Mouse (Mus musculus) midbrain, embryonic 11.5 days (tissue): ENCODE measurements around the gene Clic3. TPM values are rescaled to one million over a fixed set of nuclear protein-coding genes. Genes with fewer than 3 reads are reported as not detected.
A peak's percentile ranks its signal among the peaks of the same experiment; 100 is the strongest.

Source experiments
- ATAC-seq: fragments of 200-750 bp; cut with Nextera tagmentation; 2 replicates; pipeline ENCODE4 v1.8.0; 2017; ENCODE audit warnings: moderate TSS enrichment, moderate library complexity; ENCODE audit not compliant: low FRiP score
- DNase-seq: peaks from one replicate; pipeline ENCODE4 v3.0.0; 2015; ENCODE audit warnings: low spot score; ENCODE audit errors: missing footprints
- H3K27ac ChIP-seq: fragments of 300-500 bp; sonication (generic); 2 replicates; pipeline ENCODE4 v1.5.1; 2014; ENCODE audit warnings: low read depth, low read length
- H3K27me3 ChIP-seq: fragments of 300-500 bp; sonication (generic); 2 replicates; pipeline ENCODE4 v1.6.1; 2014; ENCODE audit warnings: mild to moderate bottlenecking, low read length, moderate library complexity, mixed read lengths; ENCODE audit not compliant: control insufficient read depth, insufficient read depth
- H3K36me3 ChIP-seq: fragments of 300-500 bp; sonication (generic); 2 replicates; pipeline ENCODE4 v1.6.1; 2014; ENCODE audit warnings: mild to moderate bottlenecking, low read length, moderate library complexity, mixed read lengths; ENCODE audit not compliant: control insufficient read depth, insufficient read depth
- H3K4me1 ChIP-seq: fragments of 300-500 bp; sonication (generic); 2 replicates; pipeline ENCODE4 v1.6.1; 2014; ENCODE audit warnings: low read length; ENCODE audit not compliant: control insufficient read depth, insufficient read depth
- H3K4me2 ChIP-seq: fragments of 300-500 bp; sonication (generic); 2 replicates; pipeline ENCODE4 v1.6.1; 2014; ENCODE audit warnings: mild to moderate bottlenecking, moderate library complexity
- H3K4me3 ChIP-seq: fragments of 300-500 bp; sonication (generic); 2 replicates; pipeline ENCODE4 v1.5.1; 2014; ENCODE audit warnings: low read depth, low read length
- H3K9ac ChIP-seq: fragments of 300-500 bp; sonication (generic); 2 replicates; pipeline ENCODE4 v1.6.1; 2014; ENCODE audit warnings: low read length
- H3K9me3 ChIP-seq: fragments of 300-500 bp; sonication (generic); 2 replicates; pipeline ENCODE4 v1.6.1; 2016; ENCODE audit warnings: low read length; ENCODE audit not compliant: control insufficient read depth
- WGBS: fragments of 180-500 bp; shearing (Covaris S2); extraction: QIAGEN DNeasy Blood & Tissue Kit; methylation state at CpG from one replicate; pipeline ENCODE4 v1.1.7; 2014; 5-methylcytosine and 5-hydroxymethylcytosine counted together
- polyA plus RNA-seq: library from polyadenylated mRNA; unstranded; fragments of >200 nt; fragmentation: Nextera tagmentation; extraction: Ambion mirVana; gene quantifications from 2 replicates; pipeline ENCODE4 v1.2.1, GENCODE M21; 2014

Gene Clic3
- polyA plus RNA-seq, 1 experiment from 2014 or later: 0.25 TPM

DNA sequence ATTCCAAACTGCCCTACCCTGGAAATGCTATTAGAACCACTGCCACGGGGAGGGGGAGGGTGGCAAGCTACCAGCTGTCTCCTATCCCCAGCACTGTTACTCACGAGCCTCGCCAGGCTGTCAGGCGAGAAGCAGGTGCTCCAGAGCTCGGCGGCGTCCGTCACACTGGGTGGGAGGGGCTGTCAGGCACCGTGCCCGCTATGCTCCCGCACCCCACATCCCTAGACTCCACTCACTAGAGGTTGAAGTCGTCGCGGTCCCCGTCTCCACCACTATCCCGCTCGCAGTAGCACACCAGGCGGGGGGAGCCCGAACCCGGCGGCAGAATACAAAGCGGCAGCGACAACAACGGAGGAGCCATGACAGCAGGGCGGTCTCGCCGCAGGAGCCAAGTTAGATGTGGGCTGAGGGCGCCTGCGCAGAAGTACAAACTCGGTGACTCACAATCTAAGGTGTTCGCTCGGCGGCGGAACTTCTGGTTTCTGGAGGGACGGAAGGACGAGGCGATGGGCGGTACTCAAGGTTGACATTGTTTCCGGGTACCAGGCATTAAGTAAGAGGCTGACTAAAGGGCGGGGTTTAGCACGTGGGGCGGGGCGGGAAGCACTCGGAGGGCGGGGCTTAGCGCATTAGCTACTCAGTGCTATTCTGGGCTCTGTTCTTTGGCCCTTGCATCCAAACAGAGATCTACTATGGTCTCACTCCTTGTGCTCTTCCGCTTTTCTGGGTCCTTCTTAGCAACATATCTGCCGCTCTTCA, 4.1 kb downstream of the Clic3 start, which contains the start of gene Paxx:
Gene Paxx (minus strand): TSS at position 544 of the 759 bp plus-strand sequence.
- Histone ChIP-seq H3K9me3 (no peaks in the 10 kb centered on the region), H3K4me1 (peaks cover 10% of the 10 kb centered on the region), H3K36me3 (no peaks in the 10 kb centered on the region), H3K4me3 (peak within 1 kb of the TSS; percentile 51), H3K27ac (peak within 1 kb of the TSS; percentile 66), H3K9ac (peak within 1 kb of the TSS; percentile 58), H3K27me3 (no peaks in the 10 kb centered on the region), H3K4me2 (peak within 1 kb of the TSS; percentile 73)
- DNase-seq (peak; percentile 98), ATAC-seq (peak; percentile 89)
- WGBS: under 1% methylated on average over 46 of the region's 48 CpGs

DNA sequence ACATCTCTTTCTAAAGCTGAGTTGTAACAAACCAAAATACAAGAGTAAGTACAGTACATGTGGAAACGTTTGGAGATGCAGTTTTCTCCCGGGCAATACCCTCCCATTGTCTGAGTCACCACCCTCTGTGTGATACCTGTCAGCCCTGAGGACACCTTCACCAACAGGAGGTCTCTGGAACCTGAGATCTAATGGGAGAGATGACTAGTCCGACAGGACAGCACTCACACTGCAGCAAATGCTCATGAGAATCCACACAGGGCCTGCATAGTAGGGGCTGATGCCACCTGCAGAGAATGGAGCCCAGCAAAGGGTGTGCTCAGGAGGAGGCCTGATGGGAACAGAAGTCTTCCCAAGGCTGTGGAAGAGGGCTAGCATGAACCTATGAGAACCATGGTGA, 4.8 kb downstream of the Clic3 start:
- DNase-seq: no peak
- peak overlapping the region; percentile 58 for H3K9ac ChIP-seq
- H3K27ac ChIP-seq: peak overlapping the region; percentile 44; the same call in 1 of the 2 replicates
- ATAC-seq: peak; percentile 8; the same call in 1 of the 2 replicates
- H3K36me3 ChIP-seq: no peaks in the 10 kb centered on the region
- H3K9me3 ChIP-seq: no peaks in the 10 kb centered on the region
- peak overlapping the region; percentile 73 for H3K4me2 ChIP-seq
- H3K27me3 ChIP-seq: no peaks in the 10 kb centered on the region
- peaks cover 14% of the 10 kb centered on the region for H3K4me1 ChIP-seq
- H3K4me3 ChIP-seq: peak overlapping the region; percentile 51
- WGBS: 30% methylated on average over 3 of the region's 3 CpGs

GRCm38 (mm10) chr2:25463630-25464029, 7.0 kb downstream of the Clic3 start:
- H3K4me1 ChIP-seq: peaks cover 15% of the 10 kb centered on the region
- WGBS: 77% methylated on average over 3 of the region's 3 CpGs

DNA sequence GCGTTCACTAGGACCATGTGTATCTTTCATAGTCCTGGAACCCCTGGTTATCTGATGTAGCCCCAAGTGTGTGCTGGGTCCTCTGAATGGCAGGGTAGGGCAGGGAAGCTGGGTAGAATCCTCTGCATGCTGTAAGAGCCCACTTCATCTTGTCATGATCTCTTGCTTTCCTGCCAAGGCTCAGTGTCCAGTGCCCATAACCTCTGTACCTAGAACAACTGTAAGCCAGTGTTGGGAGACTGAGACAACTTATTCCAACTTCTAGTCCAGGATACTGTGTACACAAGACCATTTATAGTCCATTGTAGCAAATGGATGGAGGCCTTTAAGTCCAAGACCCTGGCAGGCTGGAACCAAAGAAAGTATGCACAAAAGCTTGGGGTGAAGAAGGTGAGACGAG, 8.6 kb downstream of the Clic3 start:
- ATAC-seq: no peak
- no peaks in the 10 kb centered on the region for H3K9me3 ChIP-seq

More at GRCm38 (mm10) chr2:25463630-25464029, 7.0 kb downstream of the Clic3 start:
- Histone ChIP-seq H3K36me3 (no peaks in the 10 kb centered on the region), H3K9ac (no peak overlapping the region), H3K9me3 (no peaks in the 10 kb centered on the region), H3K4me2 (no peak overlapping the region), H3K27ac (no peak overlapping the region), H3K27me3 (no peaks in the 10 kb centered on the region), H3K4me3 (no peak overlapping the region)
- DNase-seq (no peak), ATAC-seq (no peak)

GRCm38 (mm10) chr2:25465816-25466635, 9.4 kb downstream of the Clic3 start:
- H3K4me2 ChIP-seq: no peak overlapping the region
- peak overlapping the region; percentile 12; the same call in 1 of the 2 replicates for H3K27ac ChIP-seq
- WGBS: 41% methylated on average over 10 of the region's 10 CpGs
- no peaks in the 10 kb centered on the region for H3K27me3 ChIP-seq
- H3K36me3 ChIP-seq: no peaks in the 10 kb centered on the region
- H3K4me1 ChIP-seq: peaks cover 9% of the 10 kb centered on the region; the same call in 1 of the 2 replicates
- no peak overlapping the region for H3K9ac ChIP-seq
- no peaks in the 10 kb centered on the region for H3K9me3 ChIP-seq
- H3K4me3 ChIP-seq: no peak overlapping the region
- ATAC-seq (peak; percentile 73), DNase-seq (peak; percentile 88)

More for the DNA sequence above, 8.6 kb downstream of the Clic3 start:
- Histone ChIP-seq H3K27me3 (no peaks in the 10 kb centered on the region), H3K4me2 (no peak overlapping the region), H3K4me3 (no peak overlapping the region), H3K36me3 (no peaks in the 10 kb centered on the region), H3K27ac (no peak overlapping the region), H3K9ac (no peak overlapping the region), H3K4me1 (peaks cover 11% of the 10 kb centered on the region)
- 94% methylated on average over 2 of the region's 2 CpGs for WGBS
- DNase-seq: peak; percentile 19

GRCm38 (mm10) chr2:25467606-25468303, 11.1 kb downstream of the Clic3 start:
- 71% methylated on average over 14 of the region's 14 CpGs for WGBS
- Histone ChIP-seq H3K27me3 (no peaks in the 10 kb centered on the region), H3K4me3 (no peak overlapping the region), H3K9me3 (no peaks in the 10 kb centered on the region), H3K4me2 (no peak overlapping the region), H3K9ac (no peak overlapping the region), H3K27ac (no peak overlapping the region), H3K4me1 (peaks cover 5% of the 10 kb centered on the region; the same call in 1 of the 2 replicates), H3K36me3 (no peaks in the 10 kb centered on the region)
- ATAC-seq (no peak), DNase-seq (peak; percentile 64)

GRCm38 (mm10) chr2:25468962-25469915, 12.6 kb downstream of the Clic3 start:
- WGBS: 80% methylated on average over 10 of the region's 10 CpGs
- Histone ChIP-seq H3K9ac (no peak overlapping the region), H3K4me1 (peaks cover 5% of the 10 kb centered on the region; the same call in 1 of the 2 replicates), H3K27me3 (no peaks in the 10 kb centered on the region), H3K4me2 (no peak overlapping the region), H3K27ac (no peak overlapping the region), H3K4me3 (no peak overlapping the region), H3K36me3 (no peaks in the 10 kb centered on the region), H3K9me3 (no peaks in the 10 kb centered on the region)
- no peak for ATAC-seq
- DNase-seq: no peak

- no peak for ATAC-seq
- no peak for DNase-seq
- H3K9ac ChIP-seq: no peak within 1 kb of the TSS
- H3K27me3 ChIP-seq: no peaks in the 10 kb centered on the region
- H3K36me3 ChIP-seq: no peaks in the 10 kb centered on the region
- no peak within 1 kb of the TSS for H3K4me2 ChIP-seq
- no peak within 1 kb of the TSS for H3K27ac ChIP-seq
- 68% methylated on average over 6 of the region's 6 CpGs for WGBS
- no peaks in the 10 kb centered on the region for H3K9me3 ChIP-seq
- H3K4me3 ChIP-seq: no peak within 1 kb of the TSS
- peaks cover 5% of the 10 kb centered on the region; the same call in 1 of the 2 replicates for H3K4me1 ChIP-seq
These were observed 13.3 kb downstream of the Clic3 start, which contains the start of gene Ptgds for GRCm38 (mm10) chr2:25469969-25470368. Gene Ptgds, minus strand, starts transcription at chr2:25470046.
